ENCODE assay signal across 13 mouse cellular contexts in genomic region chr4:40682359-40682758, GRCm38 (mm10). TPM values are rescaled to one million over a fixed set of nuclear protein-coding genes. Genes with fewer than 3 reads are reported as not detected.
A peak's percentile ranks its signal among the peaks of the same experiment; 100 is the strongest.
DNase-seq lines count a peak whose midpoint lies in the region; ATAC-seq and TF ChIP-seq lines count a peak whose summit lies in the region.
"Had no signal": no experiment of that assay in that cellular context is flagged by ENCODE, and none has a peak within 500 bp of the region (broad histone marks: within the 10 kb centered on the region; RNA-seq: fewer than 3 reads in every experiment).

No protein-coding gene starts in this region.

- ATAC-seq in forebrain, embryonic 16.5 days: peak; percentile 12; the same call in 1 of the 2 replicates
- no peak for ATAC-seq in forebrain, embryonic 11.5 days (replicated peaks; ENCODE audit: low FRiP score)
- ATAC-seq in lung, embryonic 14.5 days (ENCODE audit: insufficient read depth): peak; percentile 16; the same call in 1 of the 2 replicates
- no peak for ATAC-seq in lung, postnatal 0 days
- ATAC-seq in neural tube, embryonic 14.5 days (ENCODE audit: low read depth): peak; percentile 26; the same call in 1 of the 2 replicates
- ATAC-seq in neural tube, embryonic 15.5 days (ENCODE audit: low FRiP score): no peak
- ATAC-seq: Patski had no signal

- no peak for TF ChIP-seq CTCF in lung, embryonic 14.5 days (IDR thresholded peaks at IDR 0.05; ENCODE audit: low read depth)
- TF ChIP-seq CTCF in lung, postnatal 0 days (IDR thresholded peaks at IDR 0.05): no peak
- TF ChIP-seq CTCF in layer of hippocampus, adult 2 months (conservative IDR thresholded peaks at IDR 0.05): no peak

- no peak overlapping the region for H3K9ac ChIP-seq in forebrain, embryonic 16.5 days (replicated peaks; ENCODE audit: low read depth, low read length)
- no peak overlapping the region for H3K9ac ChIP-seq in forebrain, embryonic 11.5 days (ENCODE audit: low read length)
- no peak overlapping the region for H3K9ac ChIP-seq in lung, embryonic 14.5 days
- no peak overlapping the region for H3K9ac ChIP-seq in lung, postnatal 0 days (replicated peaks; ENCODE audit: low read depth)
- H3K9ac ChIP-seq in neural tube, embryonic 14.5 days (replicated peaks; ENCODE audit: low read depth, low read length): no peak overlapping the region
- no peak overlapping the region for H3K9ac ChIP-seq in neural tube, embryonic 15.5 days (replicated peaks)
- H3K9ac ChIP-seq: liver, embryonic 13.5 days had no signal

- H3K9me3 ChIP-seq in forebrain, embryonic 16.5 days (ENCODE audit: control insufficient read depth, low read length): no peaks in the 10 kb centered on the region
- no peaks in the 10 kb centered on the region for H3K9me3 ChIP-seq in forebrain, embryonic 11.5 days (ENCODE audit: control insufficient read depth, low read length)
- H3K9me3 ChIP-seq in lung, embryonic 14.5 days (ENCODE audit: low read depth, low read length): no peaks in the 10 kb centered on the region
- H3K9me3 ChIP-seq in lung, postnatal 0 days (ENCODE audit: low read length): no peaks in the 10 kb centered on the region
- H3K9me3 ChIP-seq in neural tube, embryonic 14.5 days (ENCODE audit: control insufficient read depth, low read length): no peaks in the 10 kb centered on the region
- no peaks in the 10 kb centered on the region for H3K9me3 ChIP-seq in neural tube, embryonic 15.5 days (replicated peaks)
- H3K9me3 ChIP-seq: liver, embryonic 13.5 days had no signal

- 86% methylated on average over 5 of the region's 5 CpGs for WGBS in forebrain, embryonic 16.5 days
- 90% methylated on average over 5 of the region's 5 CpGs for WGBS in forebrain, embryonic 11.5 days
- WGBS in lung, embryonic 14.5 days: 87% methylated on average over 5 of the region's 5 CpGs
- WGBS in lung, postnatal 0 days: 86% methylated on average over 5 of the region's 5 CpGs
- 92% methylated on average over 5 of the region's 5 CpGs for WGBS in neural tube, embryonic 14.5 days
- WGBS in neural tube, embryonic 15.5 days: 90% methylated on average over 5 of the region's 5 CpGs

- H3K4me1 ChIP-seq in forebrain, embryonic 16.5 days (replicated peaks; ENCODE audit: control insufficient read depth, insufficient read depth, low read length): no peaks in the 10 kb centered on the region
- no peaks in the 10 kb centered on the region for H3K4me1 ChIP-seq in forebrain, embryonic 11.5 days (replicated peaks; ENCODE audit: control insufficient read depth, insufficient read depth, low read length)
- no peaks in the 10 kb centered on the region for H3K4me1 ChIP-seq in lung, embryonic 14.5 days (ENCODE audit: insufficient read depth)
- H3K4me1 ChIP-seq in lung, postnatal 0 days (ENCODE audit: insufficient read depth, low read depth, low read length): no peaks in the 10 kb centered on the region
- no peaks in the 10 kb centered on the region for H3K4me1 ChIP-seq in neural tube, embryonic 14.5 days (ENCODE audit: control insufficient read depth, insufficient read depth, low read length)
- no peaks in the 10 kb centered on the region for H3K4me1 ChIP-seq in neural tube, embryonic 15.5 days
- H3K4me1 ChIP-seq: liver, embryonic 13.5 days had no signal

- H3K4me2 ChIP-seq in forebrain, embryonic 16.5 days (ENCODE audit: low read length): no peak overlapping the region
- no peak overlapping the region for H3K4me2 ChIP-seq in forebrain, embryonic 11.5 days (ENCODE audit: low read depth, low read length, severe bottlenecking)
- no peak overlapping the region for H3K4me2 ChIP-seq in lung, embryonic 14.5 days
- no peak overlapping the region for H3K4me2 ChIP-seq in lung, postnatal 0 days (replicated peaks; ENCODE audit: low read depth, low read length)
- no peak overlapping the region for H3K4me2 ChIP-seq in neural tube, embryonic 14.5 days (ENCODE audit: low read depth, low read length)
- no peak overlapping the region for H3K4me2 ChIP-seq in neural tube, embryonic 15.5 days
- H3K4me2 ChIP-seq: heart, embryonic 11.5 days; liver, embryonic 13.5 days had no signal

- peaks cover 7% of the 10 kb centered on the region for H3K36me3 ChIP-seq in forebrain, embryonic 16.5 days (ENCODE audit: control insufficient read depth, insufficient read depth)
- no peaks in the 10 kb centered on the region; the same call in 1 of the 2 replicates for H3K36me3 ChIP-seq in forebrain, embryonic 11.5 days (ENCODE audit: control insufficient read depth, insufficient read depth, low read length)
- H3K36me3 ChIP-seq in lung, embryonic 14.5 days (ENCODE audit: insufficient read depth): peaks cover 14% of the 10 kb centered on the region
- 0 out of 2 replicates have a peak, but pooled peaks cover 7% of the 10 kb centered on the region for H3K36me3 ChIP-seq in lung, postnatal 0 days (ENCODE audit: insufficient read depth, low read length)
- H3K36me3 ChIP-seq in neural tube, embryonic 14.5 days (ENCODE audit: control insufficient read depth, insufficient read depth, low read length): peaks cover 8% of the 10 kb centered on the region
- H3K36me3 ChIP-seq in neural tube, embryonic 15.5 days: peaks cover 16% of the 10 kb centered on the region

- TF ChIP-seq EP300 in lung, postnatal 0 days (IDR thresholded peaks at IDR 0.05): no peak

- no peaks in the 10 kb centered on the region for H3K27me3 ChIP-seq in forebrain, embryonic 16.5 days (replicated peaks; ENCODE audit: control insufficient read depth, insufficient read depth, low read length)
- H3K27me3 ChIP-seq in forebrain, embryonic 11.5 days (ENCODE audit: control insufficient read depth, insufficient read depth, low read length): no peaks in the 10 kb centered on the region
- H3K27me3 ChIP-seq in lung, embryonic 14.5 days (ENCODE audit: insufficient read depth, low read length): no peaks in the 10 kb centered on the region
- H3K27me3 ChIP-seq in lung, postnatal 0 days (replicated peaks; ENCODE audit: insufficient read depth, low read length): no peaks in the 10 kb centered on the region
- no peaks in the 10 kb centered on the region for H3K27me3 ChIP-seq in neural tube, embryonic 14.5 days (ENCODE audit: control insufficient read depth, insufficient read depth, low read length)
- no peaks in the 10 kb centered on the region for H3K27me3 ChIP-seq in neural tube, embryonic 15.5 days (replicated peaks)
- H3K27me3 ChIP-seq: liver, embryonic 13.5 days; Patski had no signal

- H3K4me3 ChIP-seq in forebrain, embryonic 16.5 days (replicated peaks; ENCODE audit: low read length): no peak overlapping the region
- H3K4me3 ChIP-seq in forebrain, embryonic 11.5 days (ENCODE audit: low read depth, low read length): no peak overlapping the region
- H3K4me3 ChIP-seq in lung, embryonic 14.5 days (ENCODE audit: low read depth, low read length): no peak overlapping the region
- H3K4me3 ChIP-seq in lung, postnatal 0 days (ENCODE audit: low read depth, low read length): no peak overlapping the region
- no peak overlapping the region for H3K4me3 ChIP-seq in neural tube, embryonic 14.5 days (ENCODE audit: low read depth, low read length)
- H3K4me3 ChIP-seq in neural tube, embryonic 15.5 days (replicated peaks): no peak overlapping the region
- H3K4me3 ChIP-seq in layer of hippocampus, adult 2 months: no peak overlapping the region
- H3K4me3 ChIP-seq: left cerebral cortex, adult 2 months; liver, embryonic 13.5 days had no signal

- H3K27ac ChIP-seq in forebrain, embryonic 16.5 days (ENCODE audit: low read length): no peak overlapping the region
- H3K27ac ChIP-seq in forebrain, embryonic 11.5 days (ENCODE audit: low read depth, low read length): no peak overlapping the region
- no peak overlapping the region for H3K27ac ChIP-seq in lung, embryonic 14.5 days (ENCODE audit: low read depth)
- H3K27ac ChIP-seq in lung, postnatal 0 days (ENCODE audit: low read length): no peak overlapping the region
- H3K27ac ChIP-seq in neural tube, embryonic 14.5 days (ENCODE audit: low read depth, low read length): no peak overlapping the region
- H3K27ac ChIP-seq in neural tube, embryonic 15.5 days (replicated peaks): no peak overlapping the region
- no peak overlapping the region for H3K27ac ChIP-seq in layer of hippocampus, adult 2 months
- H3K27ac ChIP-seq: kidney, postnatal 0 days; liver, embryonic 13.5 days; macrophage had no signal

- DNase-seq in forebrain, embryonic 11.5 days (ENCODE audit: low spot score): no peak
- no peak for DNase-seq in lung, embryonic 14.5 days
- no peak for DNase-seq in lung, postnatal 0 days (ENCODE audit: low spot score)
- no peak for DNase-seq in layer of hippocampus, adult 2 months (ENCODE audit: low spot score in 2 of 2)
- DNase-seq: liver, embryonic 13.5 days had no signal

RNA-seq across cellular contexts. Expression of gene Aptx, which starts 20.6 kb away (rescaled TPM):
- 56.9 and 64.9 TPM in 2 replicates for polyA plus RNA-seq in forebrain, embryonic 16.5 days (2015; fragmentation: Nextera tagmentation; extraction: Ambion mirVana)
- 35.1 and 36.6 TPM in 2 replicates for polyA plus RNA-seq in forebrain, embryonic 11.5 days (2014; fragmentation: Nextera tagmentation; extraction: Ambion mirVana)
- polyA plus RNA-seq in lung, embryonic 14.5 days (2014; fragmentation: Nextera tagmentation; extraction: Ambion mirVana): 28.3 and 29.1 TPM in 2 replicates
- polyA plus RNA-seq in lung, postnatal 0 days (2015; fragmentation: Nextera tagmentation; extraction: Ambion mirVana): 19.5 and 21.2 TPM in 2 replicates
- 47.4 and 52.4 TPM in 2 replicates for polyA plus RNA-seq in neural tube, embryonic 14.5 days (2014; fragmentation: Nextera tagmentation; extraction: Ambion mirVana)
- 41.0 and 41.2 TPM in 2 replicates for polyA plus RNA-seq in neural tube, embryonic 15.5 days (2015; fragmentation: Nextera tagmentation; extraction: Ambion mirVana)
- total RNA-seq in layer of hippocampus, adult 2 months (2021): 10 to 100 TPM; 26.8 to 29.0 TPM

RNA-seq across cellular contexts. Expression of gene Dnaja1, which starts 39.6 kb away (rescaled TPM):
- polyA plus RNA-seq in forebrain, embryonic 16.5 days (2015; fragmentation: Nextera tagmentation; extraction: Ambion mirVana): 686 and 721 TPM in 2 replicates
- polyA plus RNA-seq in forebrain, embryonic 11.5 days (2014; fragmentation: Nextera tagmentation; extraction: Ambion mirVana): 640 and 645 TPM in 2 replicates
- polyA plus RNA-seq in lung, embryonic 14.5 days (2014; fragmentation: Nextera tagmentation; extraction: Ambion mirVana): 386 and 393 TPM in 2 replicates
- polyA plus RNA-seq in lung, postnatal 0 days (2015; fragmentation: Nextera tagmentation; extraction: Ambion mirVana): 285 and 314 TPM in 2 replicates
- 653 and 702 TPM in 2 replicates for polyA plus RNA-seq in neural tube, embryonic 14.5 days (2014; fragmentation: Nextera tagmentation; extraction: Ambion mirVana)
- 652 and 681 TPM in 2 replicates for polyA plus RNA-seq in neural tube, embryonic 15.5 days (2015; fragmentation: Nextera tagmentation; extraction: Ambion mirVana)
- 100 to 1,000 TPM; 282 to 312 TPM for total RNA-seq in layer of hippocampus, adult 2 months (2021)

Comparison
In these comparisons a context has a peak if more than half of its experiments do, and no peak if none do; other contexts are left out.
1. ATAC-seq: peak in forebrain, embryonic 16.5 days (single experiment), lung, embryonic 14.5 days (single experiment) and neural tube, embryonic 14.5 days (single experiment); none in forebrain, embryonic 11.5 days (single experiment), lung, postnatal 0 days (single experiment) and neural tube, embryonic 15.5 days (single experiment).